Mouse (Mus musculus): Measurements from ENCODE around the gene Dhx37.

- TF ChIP-seq CTCF (IDR thresholded peaks at IDR 0.05; ENCODE audit: borderline replicate concordance, insufficient read depth, low read depth, low read length) (no peak), POLR2A (IDR thresholded peaks at IDR 0.05; ENCODE audit: borderline replicate concordance, insufficient read depth, low read length) (no peak)
Observed at GRCm38 (mm10) chr5:125375871-125376270, 58.0 kb downstream of the Dhx37 start.

All from cerebellum, adult 2 months (tissue).